Mouse (Mus musculus): ENCODE measurements at regions not wholly inside any gene's neighbourhood (a gene's known extent, or its start where the extent isn't known, plus 50 kb on each side); places are given as distances from the start of the nearest gene placed in this dataset.

- Histone ChIP-seq H3K36me3 (ENCODE audit: control insufficient read depth, insufficient read depth, low read length) (no peaks in the 10 kb centered on the region), H3K4me2 (replicated peaks; ENCODE audit: low read depth, low read length) (no peak overlapping the region), H3K9me3 (ENCODE audit: control insufficient read depth, low read length) (no peaks in the 10 kb centered on the region), H3K4me3 (ENCODE audit: low read depth, low read length) (no peak overlapping the region), H3K4me1 (replicated peaks; ENCODE audit: control insufficient read depth, insufficient read depth, low read length) (no peaks in the 10 kb centered on the region), H3K27ac (ENCODE audit: low read depth, low read length) (no peak overlapping the region), H3K9ac (ENCODE audit: low read depth, low read length) (no peak overlapping the region), H3K27me3 (ENCODE audit: control insufficient read depth, insufficient read depth, low read length) (no peaks in the 10 kb centered on the region)
- ATAC-seq (ENCODE audit: low FRiP score) (no peak), DNase-seq (ENCODE audit: low spot score) (no peak)
- 87% methylated on average over 3 of the region's 3 CpGs for WGBS
These were observed 170.7 kb downstream of the Dyrk2 start for GRCm38 (mm10) chr10:118699292-118699691.

DNA sequence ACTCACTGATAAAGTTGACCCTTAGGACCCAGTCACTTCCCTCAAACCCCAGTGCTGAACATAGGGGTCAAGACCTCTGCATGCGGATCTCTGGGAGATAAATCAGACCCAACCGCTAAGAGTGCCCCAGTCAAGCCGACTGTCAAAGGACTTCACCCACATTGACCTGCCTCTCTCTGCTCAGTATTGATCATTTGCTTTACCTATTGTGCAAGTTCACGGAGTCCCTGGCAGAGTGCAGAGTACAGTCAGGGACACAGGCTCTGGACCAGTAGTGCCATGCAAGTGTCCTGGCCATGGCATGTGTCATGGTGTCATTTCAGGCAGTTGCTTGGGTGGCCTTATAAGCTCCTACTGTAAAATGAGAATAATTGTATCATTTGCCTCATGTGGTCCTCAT is 169.9 kb downstream of the Dyrk2 start:
- Histone ChIP-seq H3K4me3 (ENCODE audit: low read depth, low read length) (no peak overlapping the region), H3K27me3 (ENCODE audit: control insufficient read depth, insufficient read depth, low read length) (no peaks in the 10 kb centered on the region), H3K9ac (ENCODE audit: low read depth, low read length) (no peak overlapping the region), H3K27ac (ENCODE audit: low read depth, low read length) (no peak overlapping the region), H3K4me2 (replicated peaks; ENCODE audit: low read depth, low read length) (no peak overlapping the region), H3K4me1 (replicated peaks; ENCODE audit: control insufficient read depth, insufficient read depth, low read length) (no peaks in the 10 kb centered on the region), H3K36me3 (ENCODE audit: control insufficient read depth, insufficient read depth, low read length) (no peaks in the 10 kb centered on the region), H3K9me3 (ENCODE audit: control insufficient read depth, low read length) (no peaks in the 10 kb centered on the region)
- no peak for ATAC-seq (ENCODE audit: low FRiP score)
- WGBS, result 71% methylated on average over 4 of the region's 4 CpGs
- no peak for DNase-seq (ENCODE audit: low spot score)

DNA sequence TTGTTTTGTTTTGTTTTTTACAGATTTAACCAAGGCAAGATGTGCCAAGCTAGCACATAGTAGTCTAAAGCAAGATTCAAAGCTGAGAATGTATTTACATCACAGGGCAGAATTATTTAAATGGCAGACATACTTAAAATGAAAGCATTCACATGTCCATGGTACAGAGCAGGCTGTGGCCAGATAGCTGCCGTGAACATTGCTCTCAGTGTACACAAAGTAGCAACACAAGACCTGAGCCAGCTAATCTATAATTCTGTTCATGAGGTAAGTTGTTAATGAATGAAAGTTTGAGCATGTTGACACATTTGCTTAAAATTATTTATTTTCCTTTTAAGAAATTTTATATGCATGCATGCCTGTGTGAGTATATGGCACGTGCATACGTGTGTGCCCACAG is 164.0 kb downstream of the Dyrk2 start:
- Histone ChIP-seq H3K27ac (ENCODE audit: low read depth, low read length) (no peak overlapping the region), H3K4me2 (replicated peaks; ENCODE audit: low read depth, low read length) (no peak overlapping the region), H3K9ac (ENCODE audit: low read depth, low read length) (no peak overlapping the region), H3K36me3 (ENCODE audit: control insufficient read depth, insufficient read depth, low read length) (no peaks in the 10 kb centered on the region), H3K9me3 (ENCODE audit: control insufficient read depth, low read length) (no peaks in the 10 kb centered on the region), H3K4me3 (ENCODE audit: low read depth, low read length) (no peak overlapping the region), H3K4me1 (replicated peaks; ENCODE audit: control insufficient read depth, insufficient read depth, low read length) (no peaks in the 10 kb centered on the region), H3K27me3 (ENCODE audit: control insufficient read depth, insufficient read depth, low read length) (no peaks in the 10 kb centered on the region)
- 92% methylated on average over 3 of the region's 3 CpGs for WGBS
- DNase-seq (ENCODE audit: low spot score) (no peak), ATAC-seq (ENCODE audit: low FRiP score) (no peak)

DNA sequence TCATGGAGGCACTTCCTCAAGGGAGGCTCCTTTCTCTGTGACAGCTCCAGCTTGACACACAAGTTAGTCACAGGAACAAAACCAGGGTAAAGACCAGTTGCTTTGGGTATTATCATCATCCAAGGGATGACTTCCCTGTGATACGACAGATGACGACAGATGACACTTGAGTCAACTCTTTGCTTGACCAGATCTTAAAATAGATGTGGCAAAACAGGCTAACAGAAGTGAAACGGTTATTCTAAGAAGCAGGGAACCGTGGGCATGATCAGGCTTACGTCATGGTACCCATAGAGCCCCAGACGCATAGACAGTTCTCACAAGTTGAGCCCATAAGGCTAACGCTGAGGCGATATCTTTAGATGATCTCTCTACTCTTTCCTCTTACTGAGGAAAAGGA is 160.3 kb downstream of the Dyrk2 start:
- ATAC-seq (ENCODE audit: low FRiP score) (no peak), DNase-seq (ENCODE audit: low spot score) (no peak)
- H3K9ac ChIP-seq (ENCODE audit: low read depth, low read length), result no peak overlapping the region
- H3K4me1 ChIP-seq (replicated peaks; ENCODE audit: control insufficient read depth, insufficient read depth, low read length), result no peaks in the 10 kb centered on the region
- H3K27me3 ChIP-seq (ENCODE audit: control insufficient read depth, insufficient read depth, low read length), result no peaks in the 10 kb centered on the region
- WGBS, result 91% methylated on average over 8 of the region's 8 CpGs
- no peak overlapping the region for H3K4me3 ChIP-seq (ENCODE audit: low read depth, low read length)
- H3K9me3 ChIP-seq (ENCODE audit: control insufficient read depth, low read length), result no peaks in the 10 kb centered on the region
- no peak overlapping the region for H3K4me2 ChIP-seq (replicated peaks; ENCODE audit: low read depth, low read length)
- H3K36me3 ChIP-seq (ENCODE audit: control insufficient read depth, insufficient read depth, low read length), result no peaks in the 10 kb centered on the region
- no peak overlapping the region for H3K27ac ChIP-seq (ENCODE audit: low read depth, low read length)

- no peaks in the 10 kb centered on the region for H3K27me3 ChIP-seq (ENCODE audit: control insufficient read depth, insufficient read depth, low read length)
- no peaks in the 10 kb centered on the region for H3K36me3 ChIP-seq (ENCODE audit: control insufficient read depth, insufficient read depth, low read length)
- no peak overlapping the region for H3K4me3 ChIP-seq (ENCODE audit: low read depth, low read length)
- DNase-seq (ENCODE audit: low spot score), result no peak
- H3K27ac ChIP-seq (ENCODE audit: low read depth, low read length), result no peak overlapping the region
- H3K4me1 ChIP-seq (replicated peaks; ENCODE audit: control insufficient read depth, insufficient read depth, low read length), result no peaks in the 10 kb centered on the region
- no peak for ATAC-seq (ENCODE audit: low FRiP score)
- H3K9me3 ChIP-seq (ENCODE audit: control insufficient read depth, low read length), result no peaks in the 10 kb centered on the region
- no peak overlapping the region for H3K4me2 ChIP-seq (replicated peaks; ENCODE audit: low read depth, low read length)
- 50% methylated on average over 3 of the region's 3 CpGs for WGBS
- no peak overlapping the region for H3K9ac ChIP-seq (ENCODE audit: low read depth, low read length)
These were observed 158.5 kb downstream of the Dyrk2 start for GRCm38 (mm10) chr10:118711529-118711928.

- Histone ChIP-seq H3K4me3 (ENCODE audit: low read depth, low read length) (no peak overlapping the region), H3K4me2 (replicated peaks; ENCODE audit: low read depth, low read length) (no peak overlapping the region), H3K4me1 (replicated peaks; ENCODE audit: control insufficient read depth, insufficient read depth, low read length) (no peaks in the 10 kb centered on the region), H3K36me3 (ENCODE audit: control insufficient read depth, insufficient read depth, low read length) (no peaks in the 10 kb centered on the region), H3K9ac (ENCODE audit: low read depth, low read length) (no peak overlapping the region), H3K9me3 (ENCODE audit: control insufficient read depth, low read length) (no peaks in the 10 kb centered on the region), H3K27me3 (ENCODE audit: control insufficient read depth, insufficient read depth, low read length) (no peaks in the 10 kb centered on the region), H3K27ac (ENCODE audit: low read depth, low read length) (no peak overlapping the region)
- no peak for DNase-seq (ENCODE audit: low spot score)
- ATAC-seq (ENCODE audit: low FRiP score), result no peak
- 82% methylated on average over 10 of the region's 10 CpGs for WGBS
These were observed 158.1 kb downstream of the Dyrk2 start for GRCm38 (mm10) chr10:118711951-118712350.

- Histone ChIP-seq H3K9me3 (ENCODE audit: control insufficient read depth, low read length) (no peaks in the 10 kb centered on the region), H3K4me3 (ENCODE audit: low read depth, low read length) (no peak overlapping the region), H3K27ac (ENCODE audit: low read depth, low read length) (no peak overlapping the region), H3K4me2 (replicated peaks; ENCODE audit: low read depth, low read length) (no peak overlapping the region), H3K9ac (ENCODE audit: low read depth, low read length) (no peak overlapping the region), H3K4me1 (replicated peaks; ENCODE audit: control insufficient read depth, insufficient read depth, low read length) (no peaks in the 10 kb centered on the region), H3K27me3 (ENCODE audit: control insufficient read depth, insufficient read depth, low read length) (no peaks in the 10 kb centered on the region), H3K36me3 (ENCODE audit: control insufficient read depth, insufficient read depth, low read length) (no peaks in the 10 kb centered on the region)
- WGBS, result 86% methylated on average over 6 of the region's 6 CpGs
- DNase-seq (ENCODE audit: low spot score) (no peak), ATAC-seq (ENCODE audit: low FRiP score) (no peak)
These were observed 157.1 kb downstream of the Dyrk2 start for GRCm38 (mm10) chr10:118712951-118713350.

GRCm38 (mm10) chr10:118714179-118714581 is 155.8 kb downstream of the Dyrk2 start:
- Histone ChIP-seq H3K9ac (ENCODE audit: low read depth, low read length) (no peak overlapping the region), H3K4me2 (replicated peaks; ENCODE audit: low read depth, low read length) (no peak overlapping the region), H3K9me3 (ENCODE audit: control insufficient read depth, low read length) (no peaks in the 10 kb centered on the region), H3K27ac (ENCODE audit: low read depth, low read length) (no peak overlapping the region), H3K4me1 (replicated peaks; ENCODE audit: control insufficient read depth, insufficient read depth, low read length) (no peaks in the 10 kb centered on the region), H3K4me3 (ENCODE audit: low read depth, low read length) (no peak overlapping the region), H3K27me3 (ENCODE audit: control insufficient read depth, insufficient read depth, low read length) (no peaks in the 10 kb centered on the region), H3K36me3 (ENCODE audit: control insufficient read depth, insufficient read depth, low read length) (no peaks in the 10 kb centered on the region)
- 90% methylated on average over 17 of the region's 17 CpGs for WGBS
- no peak for DNase-seq (ENCODE audit: low spot score)
- ATAC-seq (ENCODE audit: low FRiP score), result no peak

- H3K9ac ChIP-seq (ENCODE audit: low read depth, low read length), result no peak overlapping the region
- H3K9me3 ChIP-seq (ENCODE audit: control insufficient read depth, low read length), result no peaks in the 10 kb centered on the region
- WGBS, result 83% methylated on average over 4 of the region's 4 CpGs
- H3K27me3 ChIP-seq (ENCODE audit: control insufficient read depth, insufficient read depth, low read length), result no peaks in the 10 kb centered on the region
- DNase-seq (ENCODE audit: low spot score), result no peak
- H3K4me1 ChIP-seq (replicated peaks; ENCODE audit: control insufficient read depth, insufficient read depth, low read length), result no peaks in the 10 kb centered on the region
- H3K4me3 ChIP-seq (ENCODE audit: low read depth, low read length), result no peak overlapping the region
- no peaks in the 10 kb centered on the region for H3K36me3 ChIP-seq (ENCODE audit: control insufficient read depth, insufficient read depth, low read length)
- no peak overlapping the region for H3K27ac ChIP-seq (ENCODE audit: low read depth, low read length)
- H3K4me2 ChIP-seq (replicated peaks; ENCODE audit: low read depth, low read length), result no peak overlapping the region
- ATAC-seq (ENCODE audit: low FRiP score), result no peak
These were observed 155.4 kb downstream of the Dyrk2 start for GRCm38 (mm10) chr10:118714595-118714994.
